Mouse (Mus musculus) MEL (cell line): Measurements from ENCODE around the gene Six1. TPM values are rescaled to one million over a fixed set of nuclear protein-coding genes. Genes with fewer than 3 reads are reported as not detected.

ENCODE experiments used
- DNase-seq: peaks from one replicate; pipeline ENCODE4 v3.0.0; 2011; ENCODE audit warnings: low read depth, low spot score
- H3K27ac ChIP-seq: 2 replicates; pipeline ENCODE4 v1.5.1; 2012; ENCODE audit warnings: low read depth, mild to moderate bottlenecking, control low read depth, low read length, moderate library complexity; ENCODE audit not compliant: control insufficient read depth
- H3K27me3 ChIP-seq, 2 experiments: fragments of 150-350 bp in 1 of 2; sonication (generic) in 1 of 2; 2 replicates each; pipeline ENCODE4 v1.6.1; 2012; ENCODE audit warnings: low read length in 2 of 2, mild to moderate bottlenecking in 2 of 2, improper control_type of control experiment in 1 of 2, moderate library complexity in 1 of 2; ENCODE audit not compliant: insufficient read depth in 2 of 2, control insufficient read depth in 1 of 2
- H3K36me3 ChIP-seq, 2 experiments: 2 replicates each; pipeline ENCODE4 v1.6.1; 2012 to 2014; ENCODE audit warnings: low read length in 2 of 2, improper control_type of control experiment in 1 of 2, inconsistent platforms in 1 of 2, mild to moderate bottlenecking in 1 of 2; ENCODE audit not compliant: insufficient read depth in 2 of 2, control insufficient read depth in 1 of 2
- H3K4me1 ChIP-seq, 2 experiments: fragments of 150-350 bp in 1 of 2; sonication (generic) in 1 of 2; 2 replicates each; pipeline ENCODE4 v1.6.1; 2012; ENCODE audit warnings: low read length in 2 of 2, improper control_type of control experiment in 1 of 2, mild to moderate bottlenecking in 1 of 2; ENCODE audit not compliant: insufficient read depth in 2 of 2, control insufficient read depth in 1 of 2
- H3K4me3 ChIP-seq, 2 experiments: fragments of 150-350 bp in 1 of 2; sonication (generic) in 1 of 2; 2 replicates each; pipeline ENCODE4 v1.5.1; 2012; ENCODE audit warnings: low read depth in 2 of 2, low read length in 2 of 2, mild to moderate bottlenecking in 2 of 2, moderate library complexity in 2 of 2, control low read depth in 1 of 2, improper control_type of control experiment in 1 of 2; ENCODE audit not compliant: control insufficient read depth in 1 of 2, insufficient read depth in 1 of 2
- H3K79me2 ChIP-seq: 2 replicates; pipeline ENCODE4 v1.6.1; 2012; ENCODE audit warnings: mild to moderate bottlenecking, low read length, moderate library complexity; ENCODE audit not compliant: control insufficient read depth, poor library complexity, insufficient read depth
- H3K9ac ChIP-seq: 2 replicates; pipeline ENCODE4 v1.6.1; 2012; ENCODE audit warnings: low read depth, mild to moderate bottlenecking, control low read depth, low read length, moderate library complexity; ENCODE audit not compliant: control insufficient read depth, poor library complexity, severe bottlenecking
- H3K9me3 ChIP-seq: fragments of 150-350 bp; sonication (generic); replicated peaks from 2 replicates; pipeline ENCODE4 v1.6.1; 2012; ENCODE audit warnings: mild to moderate bottlenecking, low read length, improper control_type of control experiment, moderate library complexity; ENCODE audit not compliant: insufficient read depth
- BHLHE40 ChIP-seq: IDR thresholded peaks from 2 replicates; pipeline ENCODE4 v1.6.1; 2012; ENCODE audit warnings: low read depth, mild to moderate bottlenecking, inconsistent platforms, low read length, improper control_type of control experiment, borderline replicate concordance
- CHD2 ChIP-seq: IDR thresholded peaks from 2 replicates; pipeline ENCODE4 v1.6.1; 2011; ENCODE audit warnings: low read length, improper control_type of control experiment
- CTCF ChIP-seq, 3 experiments: IDR thresholded peaks in 2 of 3; conservative IDR thresholded peaks in 1 of 3; 2 replicates each; pipeline ENCODE4 v1.5.1; 2011 to 2012; ENCODE audit warnings: low read length in 3 of 3, low read depth in 2 of 3, mild to moderate bottlenecking in 2 of 3, improper control_type of control experiment in 1 of 3, inconsistent platforms in 1 of 3, mixed read lengths in 1 of 3, moderate library complexity in 1 of 3; ENCODE audit not compliant: control insufficient read depth in 1 of 3, insufficient read depth in 1 of 3, poor library complexity in 1 of 3, severe bottlenecking in 1 of 3
- E2F4 ChIP-seq: IDR thresholded peaks from 2 replicates; pipeline ENCODE4 v1.6.1; 2011; ENCODE audit warnings: low read depth, low read length, improper control_type of control experiment, borderline replicate concordance
- EP300 ChIP-seq, 2 experiments: IDR thresholded peaks; 2 replicates each; pipeline ENCODE4 v1.6.1; 2011; ENCODE audit warnings: improper control_type of control experiment in 2 of 2, low read length in 2 of 2, low read depth in 1 of 2, mild to moderate bottlenecking in 1 of 2
- GABPA ChIP-seq: IDR thresholded peaks from 2 replicates; pipeline ENCODE4 v1.6.1; 2012; ENCODE audit warnings: low read depth, mild to moderate bottlenecking, inconsistent platforms, low read length, improper control_type of control experiment, moderate library complexity
- GATA1 ChIP-seq: IDR thresholded peaks from 2 replicates; pipeline ENCODE4 v1.6.1; 2011; ENCODE audit warnings: low read depth, low read length, improper control_type of control experiment
- MAFK ChIP-seq: IDR thresholded peaks from 2 replicates; pipeline ENCODE4 v1.6.1; 2011; ENCODE audit warnings: low read depth, mild to moderate bottlenecking, low read length, improper control_type of control experiment, borderline replicate concordance
- MAX ChIP-seq: IDR thresholded peaks from 2 replicates; pipeline ENCODE4 v1.6.1; 2011; ENCODE audit warnings: low read length, improper control_type of control experiment
- MAZ ChIP-seq: IDR thresholded peaks from 2 replicates; pipeline ENCODE4 v1.6.1; 2012; ENCODE audit warnings: low read depth, mild to moderate bottlenecking, inconsistent platforms, low read length, improper control_type of control experiment
- MXI1 ChIP-seq: IDR thresholded peaks from 2 replicates; pipeline ENCODE4 v1.6.1; 2011; ENCODE audit warnings: mild to moderate bottlenecking, low read depth, low read length, improper control_type of control experiment
- MYB ChIP-seq: IDR thresholded peaks from 2 replicates; pipeline ENCODE4 v1.6.1; 2011; ENCODE audit warnings: mild to moderate bottlenecking, low read depth, low read length, improper control_type of control experiment
- MYC ChIP-seq: IDR thresholded peaks from 2 replicates; pipeline ENCODE4 v1.6.1; 2011; ENCODE audit warnings: low read depth, mild to moderate bottlenecking, low read length, improper control_type of control experiment, moderate library complexity
- POLR2A ChIP-seq, 2 experiments: IDR thresholded peaks; 2 replicates each; pipeline ENCODE4 v1.6.1; 2011 to 2012; ENCODE audit warnings: low read length in 2 of 2, mild to moderate bottlenecking in 2 of 2, control low read depth in 1 of 2, improper control_type of control experiment in 1 of 2, low read depth in 1 of 2, moderate library complexity in 1 of 2; ENCODE audit not compliant: control insufficient read depth in 1 of 2, insufficient read depth in 1 of 2, poor library complexity in 1 of 2
- RAD21 ChIP-seq: IDR thresholded peaks from 2 replicates; pipeline ENCODE4 v1.6.1; 2011; ENCODE audit warnings: mild to moderate bottlenecking, low read depth, low read length, improper control_type of control experiment
- RCOR1 ChIP-seq: IDR thresholded peaks from 2 replicates; pipeline ENCODE4 v1.6.1; 2012; ENCODE audit warnings: low read depth, mild to moderate bottlenecking, inconsistent platforms, low read length, improper control_type of control experiment
- SIN3A ChIP-seq: IDR thresholded peaks from 2 replicates; pipeline ENCODE4 v1.6.1; 2012; ENCODE audit warnings: low read length, improper control_type of control experiment, inconsistent platforms
- SMC3 ChIP-seq: IDR thresholded peaks from 2 replicates; pipeline ENCODE4 v1.6.1; 2011; ENCODE audit warnings: low read depth, low read length, improper control_type of control experiment
- TAL1 ChIP-seq: IDR thresholded peaks from 2 replicates; pipeline ENCODE4 v1.6.1; 2012; ENCODE audit warnings: mild to moderate bottlenecking, inconsistent platforms, low read length, moderate library complexity, mixed read lengths
- TBP ChIP-seq: IDR thresholded peaks from 2 replicates; pipeline ENCODE4 v1.8.0; 2011; ENCODE audit warnings: low read depth, low read length, improper control_type of control experiment
- UBTF ChIP-seq: IDR thresholded peaks from 2 replicates; pipeline ENCODE4 v1.6.1; 2012; ENCODE audit warnings: low read depth, mild to moderate bottlenecking, inconsistent platforms, low read length, improper control_type of control experiment, moderate library complexity, borderline replicate concordance; ENCODE audit not compliant: insufficient read depth
- USF1 ChIP-seq: IDR thresholded peaks from 2 replicates; pipeline ENCODE4 v1.6.1; 2014; ENCODE audit warnings: low read depth, mild to moderate bottlenecking, inconsistent platforms, low read length, improper control_type of control experiment, moderate library complexity
- USF2 ChIP-seq, 2 experiments: IDR thresholded peaks; 2 replicates each; pipeline ENCODE4 v1.6.1; 2011 to 2012; ENCODE audit warnings: improper control_type of control experiment in 2 of 2, low read length in 2 of 2, borderline replicate concordance in 1 of 2, inconsistent platforms in 1 of 2, low read depth in 1 of 2, mild to moderate bottlenecking in 1 of 2; ENCODE audit not compliant: insufficient read depth in 1 of 2
- ZC3H11A ChIP-seq: IDR thresholded peaks from 2 replicates; pipeline ENCODE4 v1.6.1; 2012; ENCODE audit warnings: low read depth, mild to moderate bottlenecking, inconsistent platforms, low read length, improper control_type of control experiment
- ZNF384 ChIP-seq: IDR thresholded peaks from 2 replicates; pipeline ENCODE4 v1.6.1; 2012; ENCODE audit warnings: low read depth, mild to moderate bottlenecking, inconsistent platforms, low read length, improper control_type of control experiment
- polyA plus RNA-seq, 2 experiments: library from polyadenylated mRNA; stranded (reverse) in 1 of 2; unstranded in 1 of 2; fragments of >175 nt in 1 of 2; fragments of >200 nt in 1 of 2; gene quantifications; 2 replicates each; pipeline versions ENCODE4 v1.2.1 to v1.2.4; 2012; ENCODE audit warnings: low replicate concordance in 2 of 2, low read depth in 1 of 2; ENCODE audit not compliant: insufficient read length in 2 of 2, insufficient read depth in 1 of 2, missing spikeins in 1 of 2
- total RNA-seq: library from RNA; depleted of rRNA; stranded (reverse); fragments of 300-350 nt; gene quantifications from 2 replicates; pipeline ENCODE4 v1.2.3, GENCODE M21; 2012

The Six1 gene
- total and polyA plus RNA-seq, 3 experiments, result not detected

DNA sequence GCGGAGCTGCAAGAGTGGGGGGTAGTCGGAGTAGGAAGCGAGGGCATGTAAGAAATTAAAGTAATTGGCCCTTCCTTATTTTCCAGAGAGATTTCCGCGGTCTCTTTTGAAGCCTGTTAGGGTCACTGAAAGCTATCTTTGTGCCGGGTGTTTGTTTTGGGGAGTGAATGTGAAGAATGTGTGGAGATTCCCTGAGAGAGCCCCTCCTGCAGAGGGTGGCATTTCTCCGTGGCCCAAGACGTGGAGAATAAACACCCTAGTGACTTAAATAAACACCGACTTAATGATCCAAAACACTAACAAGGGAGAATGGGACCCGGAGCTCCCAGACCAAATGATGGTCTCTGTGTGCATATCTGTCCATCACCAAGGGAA lies 12.4 kb downstream of the Six1 start:
- DNase-seq, result no peak
- Histone ChIP-seq H3K4me3 (no peak overlapping the region), H3K4me1 (no peaks in the 10 kb centered on the region), H3K9me3 (no peaks in the 10 kb centered on the region), H3K27me3 (no peaks in the 10 kb centered on the region; a peak in 2 of 4 replicates), H3K36me3 (no peaks in the 10 kb centered on the region), H3K79me2 (no peaks in the 10 kb centered on the region), H3K27ac (no peak overlapping the region), H3K9ac (no peak overlapping the region)
- no peak for TF ChIP-seq TAL1
- TF ChIP-seq CHD2, result no peak
- no peak for TF ChIP-seq POLR2A (IDR thresholded peaks at IDR 0.05; ENCODE audit: control insufficient read depth in 1 of 2, insufficient read depth in 1 of 2, low read depth in 1 of 2, low read length in 2 of 2, poor library complexity in 1 of 2)
- no peak for TF ChIP-seq GATA1

- no peak overlapping the region for H3K4me3 ChIP-seq
Measured at GRCm38 (mm10) chr12:73040563-73041255, 13.0 kb downstream of the Six1 start.

DNA sequence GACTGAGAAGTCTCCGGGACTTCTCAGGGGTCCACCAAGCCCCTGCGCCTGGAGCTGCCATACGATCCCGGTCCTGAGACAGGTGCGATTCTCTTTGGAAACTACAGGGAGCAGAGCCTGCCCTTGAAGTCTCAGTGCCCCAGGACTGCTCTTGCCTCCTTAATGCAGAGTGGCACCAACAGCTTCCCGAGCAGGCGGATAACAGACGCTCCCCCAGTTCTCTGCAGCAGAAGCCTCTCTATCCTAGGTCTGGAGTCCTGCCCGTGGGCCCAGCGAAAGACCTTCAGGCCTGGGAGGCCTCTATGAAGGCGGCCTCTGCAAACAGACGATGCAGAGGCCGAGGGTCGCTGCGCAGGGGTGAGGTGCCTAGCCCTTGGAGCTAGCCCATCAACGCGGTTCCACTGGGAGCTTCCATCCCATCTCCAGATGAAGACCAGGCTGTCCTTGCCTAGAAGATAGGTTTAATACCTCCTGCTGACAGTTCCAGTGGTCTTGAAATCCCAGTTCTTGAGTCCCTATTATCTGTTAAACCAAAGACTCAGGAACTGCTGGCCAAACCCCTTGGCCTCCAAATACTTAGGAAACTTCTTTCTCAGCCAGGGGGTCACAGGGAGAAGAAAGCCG lies 13.6 kb downstream of the Six1 start:
- TF ChIP-seq USF2 (IDR thresholded peaks at IDR 0.05; ENCODE audit: borderline replicate concordance in 1 of 2, insufficient read depth in 1 of 2, low read depth in 1 of 2, low read length in 2 of 2) (no peak), RAD21 (no peak), UBTF (no peak), E2F4 (no peak), SMC3 (no peak), RCOR1 (no peak), TBP (no peak), MYB (no peak), BHLHE40 (no peak), MYC (no peak), EP300 (IDR thresholded peaks at IDR 0.05; ENCODE audit: low read depth in 1 of 2, low read length in 2 of 2) (no peak), ZC3H11A (no peak), MXI1 (no peak), GABPA (no peak), CTCF (IDR thresholded peaks at IDR 0.05 in 2 of 3, conservative IDR thresholded peaks at IDR 0.05 in 1 of 3; ENCODE audit: control insufficient read depth in 1 of 3, insufficient read depth in 1 of 3, low read depth in 2 of 3, low read length in 3 of 3, poor library complexity in 1 of 3, severe bottlenecking in 1 of 3) (no peak), MAZ (no peak), ZNF384 (no peak), MAX (no peak), USF1 (no peak)

More at GRCm38 (mm10) chr12:73040563-73041255, 13.0 kb downstream of the Six1 start:
- TF ChIP-seq MAFK (no peak), MYC (no peak), CHD2 (no peak), TAL1 (no peak), E2F4 (no peak), MXI1 (no peak), ZNF384 (no peak), SIN3A (no peak), SMC3 (no peak)
- DNase-seq, result no peak
- Histone ChIP-seq H3K9me3 (no peaks in the 10 kb centered on the region), H3K9ac (no peak overlapping the region), H3K27ac (no peak overlapping the region), H3K4me1 (no peaks in the 10 kb centered on the region), H3K27me3 (no peaks in the 10 kb centered on the region; a peak in 2 of 4 replicates), H3K36me3 (no peaks in the 10 kb centered on the region), H3K79me2 (no peaks in the 10 kb centered on the region)

More for the DNA sequence above, 13.6 kb downstream of the Six1 start:
- no peak for DNase-seq
- Histone ChIP-seq H3K27ac (no peak overlapping the region), H3K4me1 (no peaks in the 10 kb centered on the region), H3K4me3 (no peak overlapping the region), H3K36me3 (no peaks in the 10 kb centered on the region), H3K79me2 (no peaks in the 10 kb centered on the region), H3K27me3 (no peaks in the 10 kb centered on the region; a peak in 2 of 4 replicates), H3K9me3 (no peaks in the 10 kb centered on the region), H3K9ac (no peak overlapping the region)
